Mouse (Mus musculus): ENCODE measurements around the gene Tet3.

DNA sequence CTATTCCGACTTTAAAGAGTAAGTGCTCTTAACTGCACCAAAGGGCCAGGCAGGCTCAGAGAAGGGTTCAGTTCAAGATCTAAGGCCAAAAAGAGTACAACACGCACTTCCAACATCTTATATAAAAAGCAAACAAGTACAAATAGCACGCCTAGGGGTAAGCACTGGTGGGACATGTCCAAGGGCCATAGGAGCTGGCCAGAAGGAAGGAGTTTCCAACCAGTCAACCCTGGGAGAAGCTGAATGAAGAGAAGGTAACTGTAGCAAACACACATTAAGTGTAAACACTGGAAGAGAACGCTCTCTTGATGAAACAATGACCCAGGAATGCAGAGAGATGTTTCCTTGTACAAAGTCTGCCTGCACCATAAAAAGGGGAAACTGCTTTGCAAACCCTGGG is 64.8 kb downstream of the Tet3 start:
- TF ChIP-seq CTCF (IDR thresholded peaks at IDR 0.05; ENCODE audit: control insufficient read depth, insufficient read depth, insufficient replicate concordance, low read depth, low read length) = no peak
- TF ChIP-seq POLR2A (IDR thresholded peaks at IDR 0.05; ENCODE audit: control insufficient read depth, low read depth, low read length) = no peak
